ENCODE assay signal across 21 mouse cellular contexts in genomic region chr4:105610917-105611316, GRCm38 (mm10).
DNase-seq lines count a peak whose midpoint lies in the region; ATAC-seq lines count a peak whose summit lies in the region.
"Had no signal": no experiment of that assay in that cellular context is flagged by ENCODE, and none has a peak within 500 bp of the region (broad histone marks: within the 10 kb centered on the region; RNA-seq: fewer than 3 reads in every experiment).

No protein-coding gene starts in this region.

- no peaks in the 10 kb centered on the region for H3K36me3 ChIP-seq in heart, embryonic 10.5 days
- no peaks in the 10 kb centered on the region for H3K36me3 ChIP-seq in forebrain, embryonic 16.5 days (ENCODE audit: control insufficient read depth, insufficient read depth)
- H3K36me3 ChIP-seq: embryonic facial prominence, embryonic 15.5 days; heart, embryonic 15.5 days; hindbrain, embryonic 12.5 days had no signal

- no peak for ATAC-seq in forebrain, embryonic 16.5 days
- ATAC-seq: forebrain, embryonic 13.5 days; hindbrain, embryonic 16.5 days had no signal

- no peak overlapping the region for H3K27ac ChIP-seq in heart, embryonic 10.5 days
- no peak overlapping the region for H3K27ac ChIP-seq in forebrain, embryonic 16.5 days (ENCODE audit: low read length)
- H3K27ac ChIP-seq: embryonic facial prominence, embryonic 15.5 days; forebrain, embryonic 13.5 days; heart, embryonic 15.5 days; hindbrain, embryonic 12.5 days had no signal

- no peaks in the 10 kb centered on the region for H3K9me3 ChIP-seq in heart, embryonic 10.5 days
- H3K9me3 ChIP-seq in forebrain, embryonic 16.5 days (ENCODE audit: control insufficient read depth, low read length): no peaks in the 10 kb centered on the region
- H3K9me3 ChIP-seq: embryonic facial prominence, embryonic 15.5 days; forebrain, embryonic 13.5 days; heart, embryonic 15.5 days; hindbrain, embryonic 12.5 days had no signal

- H3K27me3 ChIP-seq in heart, embryonic 10.5 days (ENCODE audit: insufficient read depth, poor library complexity, severe bottlenecking): no peaks in the 10 kb centered on the region
- H3K27me3 ChIP-seq in forebrain, embryonic 16.5 days (replicated peaks; ENCODE audit: control insufficient read depth, insufficient read depth, low read length): no peaks in the 10 kb centered on the region
- H3K27me3 ChIP-seq: embryonic facial prominence, embryonic 15.5 days; forebrain, embryonic 13.5 days; heart, embryonic 15.5 days; hindbrain, embryonic 12.5 days had no signal

- no peak overlapping the region for H3K4me2 ChIP-seq in forebrain, embryonic 16.5 days (ENCODE audit: low read length)
- H3K4me2 ChIP-seq: embryonic facial prominence, embryonic 15.5 days; forebrain, embryonic 13.5 days; heart, embryonic 11.5 days; heart, embryonic 15.5 days; hindbrain, embryonic 12.5 days had no signal

- WGBS in heart, embryonic 10.5 days: 60% methylated on average over 6 of the region's 6 CpGs
- 86% methylated on average over 6 of the region's 6 CpGs for WGBS in forebrain, embryonic 16.5 days

- DNase-seq in heart, adult 18-20 months: peak; percentile 16 to 39
- no peak for DNase-seq in heart, embryonic 10.5 days (ENCODE audit: low spot score)
- DNase-seq in 3T3-L1 (ENCODE audit: low read depth, low spot score) (peak; percentile 83), NIH3T3 (ENCODE audit: low read depth) (peak; percentile 82), MN1 (ENCODE audit: low spot score) (no peak)
- peak; percentile 23 for DNase-seq in skeletal muscle tissue, adult 2 months (ENCODE audit: low read depth, low spot score)
- DNase-seq: adrenal gland, postnatal 10 days; cerebellum, adult 11 months; cerebellum, adult 8-10 months; cerebellum, postnatal 14 days; embryo, embryonic 11 days; gastrocnemius, postnatal 10 days; kidney, adult 11 months; kidney, adult 9 months had no signal

- no peak overlapping the region for H3K9ac ChIP-seq in forebrain, embryonic 16.5 days (replicated peaks; ENCODE audit: low read depth, low read length)
- H3K9ac ChIP-seq: embryonic facial prominence, embryonic 15.5 days; forebrain, embryonic 13.5 days; heart, embryonic 15.5 days; hindbrain, embryonic 12.5 days had no signal

- no peak overlapping the region for H3K4me3 ChIP-seq in heart, embryonic 10.5 days
- no peak overlapping the region for H3K4me3 ChIP-seq in forebrain, embryonic 16.5 days (replicated peaks; ENCODE audit: low read length)
- H3K4me3 ChIP-seq: embryonic facial prominence, embryonic 15.5 days; forebrain, embryonic 13.5 days; heart, embryonic 15.5 days; hindbrain, embryonic 12.5 days had no signal

- H3K4me1 ChIP-seq in heart, embryonic 10.5 days: no peaks in the 10 kb centered on the region
- H3K4me1 ChIP-seq in forebrain, embryonic 16.5 days (replicated peaks; ENCODE audit: control insufficient read depth, insufficient read depth, low read length): no peaks in the 10 kb centered on the region
- H3K4me1 ChIP-seq: forebrain, embryonic 13.5 days; heart, embryonic 15.5 days had no signal

Comparison
In these comparisons a context has a peak if more than half of its experiments do, and no peak if none do; other contexts are left out.
1. DNase-seq: peak in heart, adult 18-20 months (2 of 2), 3T3-L1 (single experiment), NIH3T3 (single experiment) and skeletal muscle tissue, adult 2 months (single experiment); none in heart, embryonic 10.5 days (single experiment) and MN1 (single experiment).